In genomic region chr8:61397755-61398154, GRCm38 (mm10) we compare ENCODE assay signal across 9 mouse cellular contexts.
A peak's percentile ranks its signal among the peaks of the same experiment; 100 is the strongest.
DNase-seq lines count a peak whose midpoint lies in the region; ATAC-seq and TF ChIP-seq lines count a peak whose summit lies in the region.
"Had no signal": no experiment of that assay in that cellular context is flagged by ENCODE, and none has a peak within 500 bp of the region (broad histone marks: within the 10 kb centered on the region; RNA-seq: fewer than 3 reads in every experiment).

No protein-coding gene starts in this region.

- peaks cover 15% of the 10 kb centered on the region for H3K4me1 ChIP-seq in kidney, embryonic 15.5 days
- no peaks in the 10 kb centered on the region; the same call in 1 of the 2 replicates for H3K4me1 ChIP-seq in lung, postnatal 0 days (ENCODE audit: insufficient read depth, low read depth, low read length)
- H3K4me1 ChIP-seq in midbrain, embryonic 10.5 days = peaks cover 2% of the 10 kb centered on the region
- no peaks in the 10 kb centered on the region for H3K4me1 ChIP-seq in forebrain, embryonic 14.5 days (ENCODE audit: control insufficient read depth, insufficient read depth, low read length)

- peak overlapping the region; percentile 74 for H3K27ac ChIP-seq in kidney, embryonic 15.5 days
- H3K27ac ChIP-seq in lung, postnatal 0 days (ENCODE audit: low read length) = 0 out of 2 replicates have a peak overlapping the region, but pooled peaks have one; percentile 0
- H3K27ac ChIP-seq in midbrain, embryonic 10.5 days (replicated peaks) = no peak overlapping the region
- H3K27ac ChIP-seq in forebrain, embryonic 14.5 days (ENCODE audit: low read depth, low read length) = no peak overlapping the region

- peak; percentile 15 for DNase-seq in 416B (ENCODE audit: low read depth)
- peak; percentile 61 to 74 for DNase-seq in adrenal gland, postnatal 36 days
- DNase-seq in lung, postnatal 0 days (ENCODE audit: low spot score) = peak; percentile 93
- no peak for DNase-seq in cerebellum, postnatal 10 days
- no peak for DNase-seq in midbrain, embryonic 10.5 days (ENCODE audit: low spot score)
- no peak for DNase-seq in thymus, adult 18-20 months
- no peak for DNase-seq in forebrain, embryonic 14.5 days (ENCODE audit: low spot score)
- DNase-seq: cerebellum, adult 11-12 months had no signal

- peaks cover 35% of the 10 kb centered on the region for H3K36me3 ChIP-seq in kidney, embryonic 15.5 days
- H3K36me3 ChIP-seq in lung, postnatal 0 days (ENCODE audit: insufficient read depth, low read length) = no peaks in the 10 kb centered on the region
- H3K36me3 ChIP-seq in midbrain, embryonic 10.5 days = peaks cover 37% of the 10 kb centered on the region
- peaks cover 17% of the 10 kb centered on the region; the same call in 1 of the 2 replicates for H3K36me3 ChIP-seq in forebrain, embryonic 14.5 days (ENCODE audit: control insufficient read depth, insufficient read depth, low read length)

- 62% methylated on average over 7 of the region's 7 CpGs for WGBS in kidney, embryonic 15.5 days
- WGBS in lung, postnatal 0 days = 13% methylated on average over 7 of the region's 7 CpGs
- WGBS in midbrain, embryonic 10.5 days = 93% methylated on average over 7 of the region's 7 CpGs
- 84% methylated on average over 7 of the region's 7 CpGs for WGBS in forebrain, embryonic 14.5 days

- no peaks in the 10 kb centered on the region for H3K9me3 ChIP-seq in kidney, embryonic 15.5 days (replicated peaks)
- H3K9me3 ChIP-seq in lung, postnatal 0 days (ENCODE audit: low read length) = no peaks in the 10 kb centered on the region
- H3K9me3 ChIP-seq in midbrain, embryonic 10.5 days (replicated peaks) = no peaks in the 10 kb centered on the region
- no peaks in the 10 kb centered on the region for H3K9me3 ChIP-seq in forebrain, embryonic 14.5 days (replicated peaks; ENCODE audit: control insufficient read depth, low read length)

- ATAC-seq in kidney, embryonic 15.5 days (replicated peaks; ENCODE audit: low FRiP score) = peak; percentile 61
- ATAC-seq in lung, postnatal 0 days = peak; percentile 90
- ATAC-seq in forebrain, embryonic 14.5 days = no peak; the same call in 1 of the 2 replicates

- no peaks in the 10 kb centered on the region for H3K27me3 ChIP-seq in kidney, embryonic 15.5 days
- H3K27me3 ChIP-seq in lung, postnatal 0 days (replicated peaks; ENCODE audit: insufficient read depth, low read length) = no peaks in the 10 kb centered on the region
- H3K27me3 ChIP-seq in midbrain, embryonic 10.5 days (ENCODE audit: low read depth, poor library complexity, severe bottlenecking) = no peaks in the 10 kb centered on the region
- no peaks in the 10 kb centered on the region for H3K27me3 ChIP-seq in forebrain, embryonic 14.5 days (replicated peaks; ENCODE audit: control insufficient read depth, insufficient read depth, low read length)

- 0 out of 2 replicates have a peak, but pooled peaks have one; percentile 8 for TF ChIP-seq CTCF in lung, postnatal 0 days (IDR thresholded peaks at IDR 0.05)

- H3K4me2 ChIP-seq in kidney, embryonic 15.5 days = no peak overlapping the region
- no peak overlapping the region for H3K4me2 ChIP-seq in lung, postnatal 0 days (replicated peaks; ENCODE audit: low read depth, low read length)
- H3K4me2 ChIP-seq in forebrain, embryonic 14.5 days (ENCODE audit: low read length) = no peak overlapping the region

- TF ChIP-seq EP300 in lung, postnatal 0 days (IDR thresholded peaks at IDR 0.05) = no peak; the same call in 1 of the 2 replicates

- H3K4me3 ChIP-seq in kidney, embryonic 15.5 days (replicated peaks) = no peak overlapping the region
- H3K4me3 ChIP-seq in lung, postnatal 0 days (ENCODE audit: low read depth, low read length) = no peak overlapping the region
- H3K4me3 ChIP-seq in midbrain, embryonic 10.5 days = no peak overlapping the region
- no peak overlapping the region for H3K4me3 ChIP-seq in forebrain, embryonic 14.5 days (ENCODE audit: low read depth, low read length)

- no peak overlapping the region for H3K9ac ChIP-seq in kidney, embryonic 15.5 days
- no peak overlapping the region for H3K9ac ChIP-seq in lung, postnatal 0 days (replicated peaks; ENCODE audit: low read depth)
- H3K9ac ChIP-seq in forebrain, embryonic 14.5 days (ENCODE audit: low read length) = no peak overlapping the region

Comparison
In these comparisons a context has a peak if more than half of its experiments do, and no peak if none do; other contexts are left out.
1. DNase-seq: peak in 416B (single experiment), adrenal gland, postnatal 36 days (2 of 2) and lung, postnatal 0 days (single experiment); none in cerebellum, postnatal 10 days (0 of 2), midbrain, embryonic 10.5 days (single experiment), thymus, adult 18-20 months (0 of 2) and forebrain, embryonic 14.5 days (single experiment).
2. H3K27ac ChIP-seq: peak in kidney, embryonic 15.5 days (single experiment) and lung, postnatal 0 days (single experiment); none in midbrain, embryonic 10.5 days (single experiment) and forebrain, embryonic 14.5 days (single experiment).